Mouse (Mus musculus) cerebral cortex, adult 2 months (tissue): ENCODE measurements around the gene Tex12.

ENCODE experiments used
- whole genome bisulfite sequencing: fragments of 180-500 bp; shearing (Covaris S2); methylation state at CpG from one replicate; pipeline ENCODE4 v1.1.7; 2018; 5-methylcytosine and 5-hydroxymethylcytosine counted together

The Tex12 gene

DNA sequence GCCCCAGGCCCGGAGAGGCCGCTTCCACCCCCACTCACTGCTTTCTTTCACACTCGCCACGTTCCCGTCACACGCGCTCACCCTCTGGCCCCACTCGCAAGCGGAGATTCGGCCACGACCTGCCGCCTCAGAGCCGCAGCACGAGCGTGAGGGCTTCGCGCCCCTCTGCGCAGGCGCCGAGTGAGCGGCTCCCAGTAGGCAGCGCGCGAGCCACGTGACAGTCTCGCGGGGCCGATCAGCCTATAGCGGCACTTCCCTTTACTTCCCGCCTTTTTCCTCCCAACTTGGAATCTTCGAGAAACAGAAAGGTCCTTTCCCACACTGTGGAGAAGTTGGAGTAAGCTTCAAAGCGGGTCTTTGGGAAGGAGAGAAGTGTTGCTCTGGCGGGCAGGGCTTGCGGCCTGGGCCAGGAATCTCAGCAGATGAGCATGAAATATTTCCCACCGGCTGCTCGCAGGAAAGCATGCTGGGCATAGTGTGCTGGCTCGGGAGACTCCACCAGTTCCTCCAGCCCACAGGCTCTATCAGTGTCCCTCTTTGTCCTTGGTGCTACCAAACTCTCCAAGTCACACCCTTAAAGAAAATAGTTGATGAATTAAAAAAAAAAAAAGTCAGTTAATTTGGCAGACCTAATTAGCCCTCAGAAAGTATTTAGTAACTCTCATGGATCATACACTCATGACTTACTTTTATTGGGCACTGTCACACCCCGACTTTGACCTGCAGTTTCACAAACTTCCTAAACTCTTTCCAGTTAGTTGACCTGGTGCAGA lies at the start of gene Tex12:
TSS of gene Tex12 (minus strand) at position 181 of the 773 bp plus-strand sequence.
- 90% methylated on average over 38 of the region's 38 CpGs for WGBS

DNA sequence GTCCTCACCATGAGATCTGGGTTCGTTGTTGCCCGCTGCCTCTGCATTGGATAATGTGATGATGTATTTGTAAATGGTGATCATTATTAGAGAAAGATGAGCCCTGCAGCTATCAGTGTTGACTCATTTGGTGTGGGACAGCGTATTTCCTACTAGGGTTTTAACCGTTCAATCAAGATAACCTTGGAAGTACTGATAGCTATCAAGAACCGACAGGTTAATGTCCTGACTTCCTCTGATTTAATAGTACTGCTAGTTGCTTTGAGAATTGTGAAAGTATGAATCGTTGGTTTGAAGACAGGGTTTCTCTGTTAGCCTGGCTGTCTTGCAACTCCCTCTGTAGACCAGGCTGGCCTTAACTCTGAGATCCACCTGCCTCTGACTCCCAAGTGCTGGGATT lies 43.2 kb upstream of the Tex12 start:
- WGBS = 3% methylated on average over 6 of the region's 6 CpGs

DNA sequence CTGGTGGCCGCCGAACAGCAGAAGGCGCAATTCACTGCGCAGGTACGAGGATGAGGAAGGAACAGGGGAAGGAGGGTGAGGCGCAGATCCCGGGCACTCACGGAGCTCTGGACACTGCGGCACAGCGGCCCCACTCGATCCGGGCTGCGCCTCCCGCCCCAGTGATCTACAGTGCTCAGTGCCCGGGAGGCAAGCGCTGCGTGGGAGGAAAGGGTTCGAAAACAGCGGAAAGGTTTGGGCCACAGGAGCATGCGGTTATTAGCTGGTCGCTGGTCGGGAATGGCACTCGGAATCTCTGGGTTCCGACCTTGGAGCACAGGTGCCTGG lies 42.8 kb upstream of the Tex12 start:
- under 1% methylated on average over 24 of the region's 24 CpGs for WGBS

DNA sequence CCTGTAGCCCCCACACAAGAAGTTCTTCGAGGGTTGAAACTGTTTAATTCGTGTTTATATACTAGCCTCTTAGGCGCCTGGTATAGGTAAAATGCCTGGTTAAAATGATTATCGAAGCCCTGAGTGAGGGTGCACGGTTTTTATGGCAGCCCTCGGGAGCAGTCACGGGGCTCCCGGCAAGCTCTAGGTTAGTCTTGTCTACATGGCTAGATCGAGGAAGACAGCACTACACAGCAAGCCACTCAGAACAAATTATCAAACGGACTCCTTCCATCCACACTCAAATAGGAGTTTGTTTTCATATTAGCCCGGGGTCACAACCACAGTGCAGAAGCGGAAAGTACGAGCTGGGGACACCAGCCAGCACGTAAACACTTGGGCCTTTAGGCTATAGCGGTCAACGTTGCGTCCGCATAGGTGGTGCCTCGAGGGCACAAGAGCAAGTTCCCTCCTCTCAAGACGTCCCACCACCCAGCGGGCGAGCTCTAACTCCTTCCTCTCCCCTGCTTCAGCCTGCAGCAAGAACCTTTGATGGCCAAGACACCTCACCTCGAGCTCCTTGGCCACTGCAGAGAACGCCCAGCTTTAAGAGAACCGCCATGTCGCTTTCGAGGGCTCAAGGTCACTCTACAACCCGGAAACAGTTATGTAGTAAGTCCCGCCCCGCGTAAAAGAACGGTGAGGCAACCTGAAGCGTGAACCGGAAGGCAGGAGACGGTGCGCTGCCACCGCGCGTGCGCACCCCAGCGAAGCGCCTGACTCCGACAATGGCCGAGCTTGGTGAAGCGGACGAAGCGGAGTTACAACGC lies 42.3 kb upstream of the Tex12 start, which contains the start of the genes Sdhd and Timm8b:
TSS of gene Sdhd (minus strand) at position 624 of the 809 bp plus-strand sequence.
TSS of gene Timm8b (plus strand) at position 722 of the 809 bp plus-strand sequence.
- under 1% methylated on average over 48 of the region's 48 CpGs for WGBS

DNA sequence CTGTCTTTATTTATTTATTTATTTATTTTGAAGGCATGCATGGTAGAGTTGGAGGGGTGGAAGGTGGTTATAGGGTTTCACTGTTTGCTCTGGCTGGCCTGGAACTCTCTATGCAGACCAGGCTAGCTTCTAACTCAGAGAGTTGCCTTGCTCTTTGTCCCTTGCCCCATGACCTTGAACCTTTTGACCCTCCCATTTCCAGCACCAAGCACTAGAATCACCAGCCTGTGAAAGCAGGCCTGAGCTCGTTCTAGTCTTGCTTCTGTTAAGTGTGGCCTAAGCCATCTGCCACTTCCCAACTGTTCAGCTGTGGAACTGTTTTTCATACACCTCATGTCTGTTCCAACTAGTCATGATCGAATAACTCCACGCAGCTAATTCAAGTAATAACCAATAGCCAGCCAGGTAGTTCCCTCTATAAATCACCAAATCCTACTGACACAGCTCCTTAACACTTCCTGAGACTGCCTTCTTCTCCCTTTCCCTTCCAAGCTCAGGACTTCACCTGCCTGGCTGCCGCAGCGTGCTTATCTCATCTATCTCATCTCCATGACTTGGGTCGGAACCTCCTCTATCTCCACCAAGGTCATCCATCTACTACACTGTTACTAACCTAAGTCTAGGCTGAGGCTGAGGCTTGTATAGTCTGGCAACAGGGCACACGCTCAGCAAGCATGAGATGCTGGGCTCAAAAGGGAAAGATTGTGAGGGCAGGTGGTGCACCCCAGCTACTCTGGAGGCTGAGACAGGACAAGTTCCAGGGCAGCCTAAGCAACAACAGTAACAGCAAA lies 41.1 kb upstream of the Tex12 start:
- 78% methylated on average over 7 of the region's 7 CpGs for WGBS

DNA sequence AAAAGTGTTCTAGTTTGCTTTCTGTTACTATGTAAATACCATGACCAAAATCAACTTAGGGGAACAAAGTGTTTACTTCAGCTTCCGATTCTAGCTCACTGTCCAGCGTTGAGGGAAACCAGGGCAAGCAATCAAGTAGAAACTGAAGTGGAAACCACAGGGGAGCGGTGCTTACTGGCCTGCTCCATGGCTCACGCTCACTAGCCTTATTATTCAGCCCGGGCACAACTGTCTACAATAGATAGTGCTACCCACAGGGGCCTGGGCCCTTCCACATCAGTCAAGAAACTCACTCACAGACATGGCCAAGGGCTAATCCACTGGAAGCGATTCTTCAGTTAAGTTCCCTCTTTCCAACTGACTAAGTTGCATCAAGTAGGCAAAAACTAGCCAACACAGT lies 40.4 kb upstream of the Tex12 start:
- 71% methylated on average over 6 of the region's 6 CpGs for WGBS

DNA sequence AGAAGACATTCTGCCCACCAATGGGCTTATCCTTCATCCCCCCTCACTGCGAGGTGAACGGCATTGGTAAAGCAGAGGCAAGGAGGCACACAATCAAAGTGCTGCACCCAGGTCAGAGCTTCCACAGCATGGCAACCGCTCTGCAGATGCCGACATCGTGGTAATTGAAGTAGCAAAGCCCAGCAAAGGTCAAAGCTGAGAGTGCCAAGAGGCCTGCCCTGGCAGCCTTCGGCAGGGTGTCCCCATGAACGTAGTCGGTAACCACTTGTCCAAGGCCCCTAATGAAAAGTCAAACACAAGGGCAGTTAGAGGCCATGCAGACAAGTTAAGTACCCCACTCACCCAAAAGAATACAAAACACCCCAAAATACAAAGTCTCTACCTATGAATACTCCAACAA lies 35.8 kb upstream of the Tex12 start:
- 92% methylated on average over 8 of the region's 8 CpGs for WGBS

DNA sequence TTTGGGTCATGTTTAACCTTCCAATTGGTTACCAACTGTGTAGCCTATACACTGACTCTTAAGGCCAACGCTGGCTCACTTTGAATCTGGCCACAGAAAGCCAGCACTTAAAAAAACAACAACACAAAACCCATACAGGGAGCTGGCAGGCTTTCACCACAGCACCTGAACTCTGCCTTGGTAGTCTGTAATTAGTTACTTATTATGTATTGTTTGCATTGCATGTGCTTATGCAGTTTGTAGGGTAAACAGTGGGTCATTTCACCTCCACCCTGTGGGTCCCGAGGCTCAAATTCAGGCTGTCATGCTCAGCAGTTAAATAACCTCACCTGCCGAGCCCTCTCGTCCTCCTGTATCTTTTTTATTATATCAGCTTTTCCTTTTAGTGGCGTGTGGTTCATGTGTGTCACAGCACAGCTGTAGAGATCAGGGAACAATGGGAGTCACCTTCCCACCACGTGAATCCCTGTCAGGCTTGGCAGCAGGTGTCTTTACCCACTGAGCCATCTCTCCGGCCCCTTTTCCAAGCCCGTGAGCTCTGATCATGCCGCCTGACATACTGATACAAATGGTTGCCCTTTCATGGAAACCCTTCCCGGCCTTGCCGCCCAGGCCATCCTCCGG lies 33.8 kb upstream of the Tex12 start:
- WGBS = 83% methylated on average over 12 of the region's 12 CpGs

DNA sequence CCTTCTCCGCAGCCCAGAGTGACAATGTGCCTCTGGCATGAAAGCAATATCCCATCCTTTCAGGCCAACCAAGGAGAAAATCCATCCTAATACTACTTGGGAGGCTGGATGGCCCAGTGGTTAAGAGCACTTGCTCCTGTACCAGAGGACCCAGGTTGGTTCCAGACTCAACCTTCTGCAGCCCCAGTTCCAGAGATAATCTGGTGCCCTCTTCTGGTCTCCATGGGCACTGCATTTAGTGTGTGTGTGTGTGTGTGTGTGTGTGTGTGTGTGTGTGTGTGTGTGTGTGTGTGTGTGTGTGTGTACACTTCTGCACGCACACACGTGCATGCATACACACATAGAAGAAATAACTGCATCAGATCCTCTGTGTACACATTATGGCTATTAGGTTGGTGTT lies 32.4 kb upstream of the Tex12 start:
- 79% methylated on average over 3 of the region's 3 CpGs for WGBS

DNA sequence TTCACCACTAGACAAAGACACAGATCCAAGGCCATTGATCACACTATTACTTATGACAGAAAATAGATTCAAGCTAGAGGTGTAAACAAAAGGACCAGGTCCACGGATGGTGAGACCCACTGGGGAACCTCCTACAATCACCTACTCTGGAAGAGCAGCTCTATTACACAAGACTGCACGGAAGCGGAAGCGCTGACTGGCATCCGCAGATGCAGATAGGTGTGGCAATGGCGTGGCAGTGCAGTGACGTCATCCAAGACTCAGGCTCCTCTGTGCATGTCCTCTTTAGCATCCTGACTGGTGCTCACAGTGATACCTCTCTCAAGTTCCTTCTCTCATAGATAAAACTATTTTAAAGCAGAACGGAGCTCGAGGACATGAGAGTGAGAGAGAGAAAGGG lies 31.8 kb upstream of the Tex12 start:
- 89% methylated on average over 9 of the region's 9 CpGs for WGBS

DNA sequence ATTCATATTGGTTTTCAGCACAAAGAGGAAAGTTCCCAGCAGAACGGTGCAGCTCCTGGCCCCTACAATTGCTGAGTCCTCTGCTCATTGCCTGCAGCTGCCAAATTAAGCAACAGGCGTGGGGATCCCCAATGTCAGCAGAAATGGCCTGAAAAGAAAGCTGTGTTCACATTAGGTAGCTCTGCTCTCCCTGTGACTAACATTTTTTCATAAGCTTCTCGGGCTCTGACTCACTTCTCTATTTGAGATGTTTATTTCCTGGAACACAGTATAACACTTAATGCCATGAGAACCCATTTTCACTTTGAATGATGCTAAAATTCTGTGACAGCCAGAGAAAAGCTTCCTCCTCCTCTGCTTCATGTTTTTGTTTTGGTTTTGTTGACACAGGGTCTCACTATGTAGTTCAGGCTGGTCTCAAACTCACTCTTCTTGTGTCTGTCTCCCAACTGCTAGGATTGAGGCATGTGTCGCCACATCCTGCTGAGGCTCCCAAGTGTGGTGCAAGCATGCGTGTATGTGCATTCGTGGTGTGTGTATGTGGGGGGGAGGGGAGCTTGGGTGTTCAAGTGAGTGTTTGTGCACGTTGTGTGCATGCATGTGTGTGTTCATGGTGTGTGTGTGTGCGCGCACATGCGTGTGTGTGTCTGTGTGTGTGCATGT lies 29.9 kb upstream of the Tex12 start:
- 65% methylated on average over 10 of the region's 10 CpGs for WGBS

DNA sequence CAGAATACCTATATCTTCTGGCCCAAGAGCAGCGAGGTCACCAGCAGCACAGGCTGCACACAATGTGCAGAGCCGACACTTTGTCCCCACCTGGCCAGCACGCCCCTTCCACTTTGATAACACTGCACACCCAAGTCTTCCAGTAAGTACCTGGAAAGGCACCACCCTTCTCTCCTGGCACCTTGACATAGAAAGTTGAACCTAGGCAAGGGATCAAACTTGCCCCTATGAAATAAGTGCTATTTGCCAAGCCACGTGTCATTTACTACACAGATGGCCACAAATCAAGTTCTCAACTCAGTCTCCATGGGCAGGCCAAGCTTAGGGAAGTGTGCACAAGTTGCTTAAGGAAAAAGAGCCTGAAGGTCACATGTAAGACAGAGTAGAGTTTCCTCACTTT lies 25.8 kb upstream of the Tex12 start:
- 86% methylated on average over 4 of the region's 4 CpGs for WGBS

DNA sequence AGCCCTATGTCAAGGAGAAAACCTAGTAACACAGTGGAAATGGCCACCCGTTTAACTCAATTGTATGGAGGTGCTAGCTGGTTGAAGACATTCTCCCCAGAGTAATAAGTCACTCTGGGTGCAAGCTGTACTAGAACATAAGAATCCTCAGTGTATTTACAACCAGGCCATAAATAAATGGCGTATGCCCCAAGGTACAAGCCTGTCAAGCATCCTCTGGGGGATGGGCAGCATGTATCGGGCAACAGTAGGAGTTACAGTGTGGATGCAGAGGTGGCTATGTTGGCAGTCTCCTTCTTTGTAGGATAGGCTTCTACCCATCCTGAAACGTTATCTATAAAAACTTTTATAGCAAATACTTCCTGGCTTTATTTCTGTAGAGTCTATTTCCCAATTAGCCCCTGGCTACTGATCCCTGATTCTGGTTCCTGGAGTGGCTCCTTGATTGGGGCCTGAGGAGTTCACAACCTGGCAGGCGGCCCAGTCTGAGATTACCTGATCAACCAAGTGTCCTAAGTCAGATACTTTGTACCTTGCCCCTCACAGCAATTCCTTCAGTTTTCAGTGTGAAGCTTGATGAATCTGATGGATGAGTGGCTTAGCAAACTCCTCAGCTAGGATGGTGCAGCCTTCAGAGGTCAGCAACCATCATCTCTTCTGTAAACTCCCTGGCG lies 24.2 kb upstream of the Tex12 start:
- WGBS = 86% methylated on average over 6 of the region's 6 CpGs

DNA sequence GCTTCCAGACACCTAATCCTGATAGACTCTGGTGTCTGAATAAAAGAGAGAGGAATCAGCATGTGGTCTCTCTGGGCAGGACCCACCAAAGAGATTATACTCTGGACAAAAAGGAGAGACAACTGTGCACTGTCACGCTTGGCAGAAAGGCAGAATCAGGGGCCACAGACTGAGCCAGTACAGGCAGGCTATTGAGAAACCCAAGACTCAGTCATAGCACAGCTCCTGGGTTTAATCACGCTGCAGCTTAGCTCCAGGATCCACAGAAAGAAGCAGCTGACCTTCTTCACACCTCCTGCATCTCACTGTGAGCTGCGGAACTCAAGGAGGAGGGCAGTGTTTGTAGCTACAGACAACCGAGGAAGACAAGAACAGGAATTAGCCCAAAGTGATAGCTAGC lies 19.2 kb upstream of the Tex12 start:
- WGBS = 58% methylated on average over 4 of the region's 4 CpGs

DNA sequence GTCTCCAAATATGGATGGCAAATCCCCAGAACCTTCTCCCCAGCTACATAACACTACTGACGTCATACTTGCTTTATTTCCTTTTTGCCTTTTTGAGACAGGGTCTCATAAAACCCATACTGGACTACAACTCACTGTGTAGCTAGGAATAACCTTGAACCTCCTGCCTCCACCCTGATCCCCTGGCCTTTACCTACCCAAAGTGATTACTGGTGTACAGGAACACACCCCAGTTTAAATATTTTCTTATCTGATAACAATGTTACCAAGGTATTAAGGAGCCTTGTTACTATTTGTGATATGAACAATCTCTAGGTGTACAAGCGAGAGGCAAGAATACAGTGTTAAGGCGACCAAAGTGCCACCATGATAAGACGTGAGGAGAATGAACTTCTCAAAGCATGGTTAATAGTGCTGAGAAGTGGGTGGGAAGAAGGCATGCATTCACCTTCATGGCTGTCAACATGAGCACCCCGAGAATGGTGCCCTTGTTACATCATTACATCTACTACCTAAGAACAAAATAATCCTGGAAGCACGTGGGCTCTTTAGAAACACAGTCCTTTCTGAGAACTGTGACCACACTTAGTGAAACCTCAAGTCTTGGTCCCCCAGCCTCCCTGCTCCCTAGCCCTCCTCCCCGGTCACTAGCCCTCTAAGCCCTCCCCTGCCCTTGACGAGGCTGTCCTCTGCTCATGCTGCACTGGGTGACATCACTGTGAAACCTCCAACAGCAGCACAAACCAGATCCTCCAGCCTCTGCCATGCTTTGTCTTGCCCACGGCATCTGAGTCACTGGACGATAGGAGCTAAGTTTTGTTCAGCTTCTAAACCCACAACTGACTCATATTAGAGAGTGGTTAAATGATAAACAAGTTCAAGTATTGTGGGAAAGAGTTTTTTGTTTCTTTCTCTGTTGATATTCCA lies 8.7 kb upstream of the Tex12 start:
- WGBS = 80% methylated on average over 10 of the region's 10 CpGs

DNA sequence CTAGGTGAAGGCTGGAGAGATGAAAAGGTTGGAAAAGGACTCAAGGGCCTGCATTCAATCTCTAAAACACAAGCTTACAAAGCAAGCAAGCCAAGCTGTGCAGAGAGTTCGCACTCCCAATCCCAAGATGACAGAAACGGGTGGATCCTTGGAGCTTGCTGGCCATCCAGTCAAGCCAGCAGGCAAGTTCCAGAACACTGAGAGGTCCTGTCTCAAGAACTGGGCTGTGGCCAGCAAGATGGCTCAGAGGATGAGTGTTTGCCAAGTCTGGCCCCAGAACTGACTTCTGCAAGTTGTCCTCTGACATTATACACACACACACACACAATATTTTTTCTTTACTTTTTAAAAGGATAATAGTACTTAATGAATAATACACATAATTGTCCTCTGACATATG lies 6.8 kb upstream of the Tex12 start:
- WGBS = 83% methylated on average over 2 of the region's 2 CpGs

DNA sequence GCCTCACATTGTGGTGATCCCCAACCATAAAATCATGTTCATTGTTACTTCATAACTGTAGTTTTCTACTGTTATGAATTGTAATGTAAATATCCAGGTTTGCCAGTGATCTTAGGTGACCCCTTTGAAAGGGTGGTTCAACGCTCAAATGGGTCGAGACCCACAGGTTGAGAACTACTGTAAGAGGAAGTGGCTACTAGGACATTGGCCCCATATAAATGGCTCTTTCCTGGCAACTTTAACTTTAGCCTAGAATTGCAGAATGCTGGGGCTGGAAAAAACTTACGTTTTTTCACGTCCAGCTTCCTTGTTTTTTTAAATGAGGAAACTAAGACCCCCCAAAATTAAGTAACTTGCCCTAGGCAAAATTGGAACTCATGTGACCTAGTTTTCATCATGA lies 6.2 kb upstream of the Tex12 start:
- 84% methylated on average over 4 of the region's 4 CpGs for WGBS

DNA sequence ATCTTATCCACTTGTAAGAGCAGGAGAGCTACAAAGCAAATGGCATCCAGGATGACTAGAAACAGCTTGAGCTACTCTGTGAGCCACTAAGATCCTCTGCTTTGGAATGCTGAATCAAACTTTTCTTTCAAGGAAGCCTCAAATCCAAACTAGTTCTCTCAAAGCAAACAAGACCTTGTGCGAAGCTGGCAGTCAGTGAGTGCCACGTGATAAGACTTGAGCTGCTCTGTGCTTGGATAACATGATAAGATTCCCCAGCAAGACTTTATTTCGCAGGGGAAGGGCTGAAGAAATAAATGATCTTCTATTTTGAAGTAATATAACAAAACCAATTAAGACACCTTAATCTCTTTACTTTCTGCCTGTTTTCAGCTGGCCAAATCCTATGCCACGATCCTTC lies 4.8 kb upstream of the Tex12 start:
- WGBS = 76% methylated on average over 4 of the region's 4 CpGs

DNA sequence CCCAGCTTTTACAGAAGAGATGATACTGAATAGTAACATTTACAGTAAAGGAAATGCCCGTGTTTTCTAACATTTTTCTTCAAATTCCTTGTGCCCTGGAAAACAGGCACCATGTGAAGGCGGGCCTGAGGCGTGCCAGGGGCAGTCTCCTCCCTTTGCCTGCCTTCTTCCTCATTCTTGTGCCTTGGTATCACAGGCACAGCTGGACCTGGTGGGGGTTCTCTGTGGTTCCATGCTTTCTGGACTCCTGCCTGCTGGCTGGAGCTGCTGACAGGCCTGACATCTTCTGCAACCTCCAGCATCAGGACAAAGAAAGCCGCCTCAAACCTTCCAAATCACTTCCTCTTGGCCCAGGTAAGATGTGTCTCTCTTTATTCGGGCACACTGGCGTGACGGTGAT lies 4.0 kb upstream of the Tex12 start:
- 78% methylated on average over 7 of the region's 7 CpGs for WGBS

DNA sequence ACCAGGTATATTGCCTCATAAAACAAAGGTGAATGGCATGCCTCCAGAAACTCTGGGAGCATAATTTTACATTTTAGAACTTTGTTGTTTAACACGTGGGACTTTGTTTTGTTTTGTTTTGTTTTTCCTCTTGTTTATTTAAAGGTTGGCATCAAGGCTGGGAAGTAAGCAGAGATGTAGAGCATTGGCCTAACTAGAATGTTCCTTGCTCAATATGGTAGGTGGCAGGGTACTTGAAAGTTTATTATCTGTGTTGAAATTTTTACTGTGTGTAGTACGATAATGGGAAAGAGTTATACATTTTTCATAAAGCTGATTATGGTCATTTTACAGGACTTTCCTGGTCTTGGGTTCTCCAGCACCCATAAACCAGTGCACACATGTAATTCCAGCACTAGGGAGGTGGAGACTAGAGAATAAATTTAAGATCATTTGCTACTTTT lies 814 bp upstream of the Tex12 start:
- 86% methylated on average over 2 of the region's 2 CpGs for WGBS
